8 mouse cellular contexts compared by ENCODE assay signal in genomic region chr17:32550377-32550776, GRCm38 (mm10). TPM values are rescaled to one million over a fixed set of nuclear protein-coding genes. Genes with fewer than 3 reads are reported as not detected.
A peak's percentile ranks its signal among the peaks of the same experiment; 100 is the strongest.
DNase-seq lines count a peak whose midpoint lies in the region; ATAC-seq and TF ChIP-seq lines count a peak whose summit lies in the region.
"Not testable (repeated sequence)": the region's sequence is repeated elsewhere in the genome, so short reads cannot be mapped to it uniquely, and the experiment has no call there.

No protein-coding gene starts in this region.

- TF ChIP-seq EP300 in liver, postnatal 0 days (IDR thresholded peaks at IDR 0.05; ENCODE audit: low read depth), result not testable (repeated sequence)

- H3K4me1 ChIP-seq in G1E (ENCODE audit: insufficient read depth, low read depth, low read length); heart, embryonic 12.5 days (replicated peaks); hindbrain, embryonic 14.5 days (replicated peaks; ENCODE audit: control insufficient read depth, insufficient read depth, low read length); kidney, embryonic 16.5 days (ENCODE audit: insufficient read depth, low read length); liver, postnatal 0 days (ENCODE audit: insufficient read depth); midbrain, embryonic 16.5 days (ENCODE audit: control insufficient read depth, insufficient read depth, low read length); stomach, embryonic 14.5 days (ENCODE audit: control insufficient read depth, insufficient read depth, low read length): not testable (repeated sequence)
- H3K4me1 ChIP-seq in forebrain, embryonic 10.5 days, result peaks cover 15% of the 10 kb centered on the region

- not testable (repeated sequence) for DNase-seq in G1E (ENCODE audit: low spot score); forebrain, embryonic 10.5 days (ENCODE audit: extremely low spot score, low spot score); hindbrain, embryonic 14.5 days (ENCODE audit: low spot score); liver, postnatal 0 days

- not testable (repeated sequence) for ATAC-seq in G1E (ENCODE audit: extremely low read depth, insufficient number of reproducible peaks, low FRiP score, poor library complexity, severe bottlenecking); heart, embryonic 12.5 days (ENCODE audit: insufficient number of reproducible peaks, low FRiP score); kidney, embryonic 16.5 days (ENCODE audit: low FRiP score, low TSS enrichment); liver, postnatal 0 days; stomach, embryonic 14.5 days (ENCODE audit: insufficient number of reproducible peaks, insufficient read depth, low FRiP score, low read depth)
- ATAC-seq in hindbrain, embryonic 14.5 days (ENCODE audit: low FRiP score), result 0 out of 2 replicates have a peak, but pooled peaks have one; percentile 6
- ATAC-seq in midbrain, embryonic 16.5 days, result peak; percentile 41

- H3K27me3 ChIP-seq in G1E (ENCODE audit: insufficient read depth, low read length); forebrain, embryonic 10.5 days (ENCODE audit: poor library complexity, severe bottlenecking); heart, embryonic 12.5 days (replicated peaks); hindbrain, embryonic 14.5 days (ENCODE audit: control insufficient read depth, insufficient read depth, low read length); kidney, embryonic 16.5 days (ENCODE audit: insufficient read depth, low read length); liver, postnatal 0 days (ENCODE audit: insufficient read depth, low read length); midbrain, embryonic 16.5 days (ENCODE audit: control insufficient read depth, insufficient read depth, low read depth, low read length); stomach, embryonic 14.5 days (ENCODE audit: control insufficient read depth, insufficient read depth, low read length): not testable (repeated sequence)

- peak overlapping the region; percentile 60 for H3K9ac ChIP-seq in heart, embryonic 12.5 days
- H3K9ac ChIP-seq in hindbrain, embryonic 14.5 days, result peak overlapping the region; percentile 52; the same call in 1 of the 2 replicates
- not testable (repeated sequence) for H3K9ac ChIP-seq in kidney, embryonic 16.5 days (replicated peaks; ENCODE audit: low read length); liver, postnatal 0 days (replicated peaks); stomach, embryonic 14.5 days (replicated peaks; ENCODE audit: low read depth, low read length)
- peak overlapping the region; percentile 58 for H3K9ac ChIP-seq in midbrain, embryonic 16.5 days (ENCODE audit: low read depth, low read length)

- H3K4me2 ChIP-seq in heart, embryonic 12.5 days, result peak overlapping the region; percentile 67
- peak overlapping the region; percentile 47 for H3K4me2 ChIP-seq in hindbrain, embryonic 14.5 days (replicated peaks)
- H3K4me2 ChIP-seq in kidney, embryonic 16.5 days (replicated peaks; ENCODE audit: low read depth, low read length), result peak overlapping the region; percentile 48; the same call in 1 of the 2 replicates
- peak overlapping the region; percentile 62 for H3K4me2 ChIP-seq in liver, postnatal 0 days (ENCODE audit: low read depth, low read length)
- peak overlapping the region; percentile 54 for H3K4me2 ChIP-seq in midbrain, embryonic 16.5 days (ENCODE audit: low read length)
- peak overlapping the region; percentile 35 for H3K4me2 ChIP-seq in stomach, embryonic 14.5 days (replicated peaks; ENCODE audit: low read depth, low read length)

- WGBS in forebrain, embryonic 10.5 days, result 90% methylated on average over 3 of the region's 3 CpGs
- WGBS in heart, embryonic 12.5 days, result 89% methylated on average over 3 of the region's 3 CpGs
- WGBS in hindbrain, embryonic 14.5 days, result 95% methylated on average over 3 of the region's 3 CpGs
- WGBS in kidney, embryonic 16.5 days, result 85% methylated on average over 3 of the region's 3 CpGs
- 90% methylated on average over 3 of the region's 3 CpGs for WGBS in liver, postnatal 0 days (ENCODE audit: insufficient replicate concordance)
- 97% methylated on average over 3 of the region's 3 CpGs for WGBS in midbrain, embryonic 16.5 days
- 73% methylated on average over 3 of the region's 3 CpGs for WGBS in stomach, embryonic 14.5 days

- H3K27ac ChIP-seq in forebrain, embryonic 10.5 days, result peak overlapping the region; percentile 76; the same call in 1 of the 2 replicates
- not testable (repeated sequence) for H3K27ac ChIP-seq in heart, embryonic 12.5 days (ENCODE audit: poor library complexity, severe bottlenecking); hindbrain, embryonic 14.5 days; kidney, embryonic 16.5 days (ENCODE audit: low read length); liver, postnatal 0 days (ENCODE audit: low read depth); midbrain, embryonic 16.5 days (ENCODE audit: low read length); stomach, embryonic 14.5 days (ENCODE audit: low read length)

- not testable (repeated sequence) for H3K36me3 ChIP-seq in G1E (replicated peaks); forebrain, embryonic 10.5 days (replicated peaks); heart, embryonic 12.5 days; hindbrain, embryonic 14.5 days (replicated peaks; ENCODE audit: control insufficient read depth, insufficient read depth); kidney, embryonic 16.5 days (ENCODE audit: insufficient read depth, low read length); liver, postnatal 0 days (replicated peaks; ENCODE audit: insufficient read depth, low read length); midbrain, embryonic 16.5 days (ENCODE audit: control insufficient read depth, insufficient read depth, low read length); stomach, embryonic 14.5 days (ENCODE audit: control insufficient read depth, insufficient read depth, low read length)

- peak overlapping the region; percentile 63; the same call in 1 of the 2 replicates for H3K4me3 ChIP-seq in G1E (ENCODE audit: low read depth, low read length)
- H3K4me3 ChIP-seq in forebrain, embryonic 10.5 days, result peak overlapping the region; percentile 52
- H3K4me3 ChIP-seq in heart, embryonic 12.5 days, result peak overlapping the region; percentile 32; the same call in 1 of the 2 replicates
- peak overlapping the region; percentile 24 for H3K4me3 ChIP-seq in hindbrain, embryonic 14.5 days (replicated peaks; ENCODE audit: low read length)
- H3K4me3 ChIP-seq in kidney, embryonic 16.5 days (ENCODE audit: low read length), result peak overlapping the region; percentile 30
- not testable (repeated sequence) for H3K4me3 ChIP-seq in liver, postnatal 0 days (ENCODE audit: low read depth, low read length); stomach, embryonic 14.5 days (ENCODE audit: low read depth, low read length)
- peak overlapping the region; percentile 33 for H3K4me3 ChIP-seq in midbrain, embryonic 16.5 days (ENCODE audit: low read depth, low read length)

- not testable (repeated sequence) for TF ChIP-seq CTCF in G1E (IDR thresholded peaks at IDR 0.05; ENCODE audit: low read depth, low read length); liver, postnatal 0 days (IDR thresholded peaks at IDR 0.05; ENCODE audit: low read depth)

- H3K9me3 ChIP-seq in G1E (replicated peaks); forebrain, embryonic 10.5 days; heart, embryonic 12.5 days (replicated peaks); hindbrain, embryonic 14.5 days (ENCODE audit: control insufficient read depth, low read length); kidney, embryonic 16.5 days (ENCODE audit: low read length); liver, postnatal 0 days (ENCODE audit: low read length); midbrain, embryonic 16.5 days (replicated peaks; ENCODE audit: control insufficient read depth, low read length, poor library complexity, severe bottlenecking); stomach, embryonic 14.5 days (ENCODE audit: control insufficient read depth, low read depth, low read length): not testable (repeated sequence)

RNA-seq across cellular contexts. Expression of gene Cyp4f16, which starts 14.0 kb away (rescaled TPM):
- total RNA-seq in G1E (2014; fragmentation: Nextera tagmentation), result not detected in 2 replicates
- total RNA-seq in G1E (2017), result 0.93 and 1.1 TPM in 2 replicates
- not detected in 2 replicates for polyA plus RNA-seq in G1E (2012)
- polyA plus RNA-seq in forebrain, embryonic 10.5 days (2016; fragmentation: Nextera tagmentation; extraction: Ambion mirVana), result 10.7 and 14.1 TPM in 2 replicates
- 18.3 and 19.2 TPM in 2 replicates for polyA plus RNA-seq in heart, embryonic 12.5 days (2016; fragmentation: Nextera tagmentation; extraction: Ambion mirVana)
- polyA plus RNA-seq in hindbrain, embryonic 14.5 days (2014; fragmentation: Nextera tagmentation; extraction: Ambion mirVana), result 15.2 and 17.1 TPM in 2 replicates
- polyA plus RNA-seq in kidney, embryonic 16.5 days (2015; fragmentation: Nextera tagmentation; extraction: Ambion mirVana), result 24.5 and 27.5 TPM in 2 replicates
- polyA plus RNA-seq in liver, postnatal 0 days (2015; fragmentation: Nextera tagmentation; extraction: Ambion mirVana), result 5.9 and 6.9 TPM in 2 replicates
- 12.9 and 15.9 TPM in 2 replicates for polyA plus RNA-seq in midbrain, embryonic 16.5 days (2015; fragmentation: Nextera tagmentation; extraction: Ambion mirVana)
- polyA plus RNA-seq in stomach, embryonic 14.5 days (2014; fragmentation: Nextera tagmentation; extraction: Ambion mirVana), result 19.9 and 21.6 TPM in 2 replicates

RNA-seq across cellular contexts. Expression of gene Cyp4f17, which starts 44.5 kb away (rescaled TPM):
- total RNA-seq in G1E (2014; fragmentation: Nextera tagmentation) (0.24 and 1.5 TPM in 2 replicates), G1E (2017) (not detected in 2 replicates)
- polyA plus RNA-seq in G1E (2012), result 0.03 TPM in 1 of 2 replicates, not detected in the other
- polyA plus RNA-seq in forebrain, embryonic 10.5 days (2016; fragmentation: Nextera tagmentation; extraction: Ambion mirVana), result 7.0 and 7.5 TPM in 2 replicates
- polyA plus RNA-seq in heart, embryonic 12.5 days (2016; fragmentation: Nextera tagmentation; extraction: Ambion mirVana), result 6.1 and 7.1 TPM in 2 replicates
- 6.8 and 10.5 TPM in 2 replicates for polyA plus RNA-seq in hindbrain, embryonic 14.5 days (2014; fragmentation: Nextera tagmentation; extraction: Ambion mirVana)
- polyA plus RNA-seq in kidney, embryonic 16.5 days (2015; fragmentation: Nextera tagmentation; extraction: Ambion mirVana), result 7.4 and 10.4 TPM in 2 replicates
- polyA plus RNA-seq in liver, postnatal 0 days (2015; fragmentation: Nextera tagmentation; extraction: Ambion mirVana), result 2.7 and 2.9 TPM in 2 replicates
- polyA plus RNA-seq in midbrain, embryonic 16.5 days (2015; fragmentation: Nextera tagmentation; extraction: Ambion mirVana), result 12.4 and 15.7 TPM in 2 replicates
- 10.1 and 10.6 TPM in 2 replicates for polyA plus RNA-seq in stomach, embryonic 14.5 days (2014; fragmentation: Nextera tagmentation; extraction: Ambion mirVana)
